In the genomic region with DNA sequence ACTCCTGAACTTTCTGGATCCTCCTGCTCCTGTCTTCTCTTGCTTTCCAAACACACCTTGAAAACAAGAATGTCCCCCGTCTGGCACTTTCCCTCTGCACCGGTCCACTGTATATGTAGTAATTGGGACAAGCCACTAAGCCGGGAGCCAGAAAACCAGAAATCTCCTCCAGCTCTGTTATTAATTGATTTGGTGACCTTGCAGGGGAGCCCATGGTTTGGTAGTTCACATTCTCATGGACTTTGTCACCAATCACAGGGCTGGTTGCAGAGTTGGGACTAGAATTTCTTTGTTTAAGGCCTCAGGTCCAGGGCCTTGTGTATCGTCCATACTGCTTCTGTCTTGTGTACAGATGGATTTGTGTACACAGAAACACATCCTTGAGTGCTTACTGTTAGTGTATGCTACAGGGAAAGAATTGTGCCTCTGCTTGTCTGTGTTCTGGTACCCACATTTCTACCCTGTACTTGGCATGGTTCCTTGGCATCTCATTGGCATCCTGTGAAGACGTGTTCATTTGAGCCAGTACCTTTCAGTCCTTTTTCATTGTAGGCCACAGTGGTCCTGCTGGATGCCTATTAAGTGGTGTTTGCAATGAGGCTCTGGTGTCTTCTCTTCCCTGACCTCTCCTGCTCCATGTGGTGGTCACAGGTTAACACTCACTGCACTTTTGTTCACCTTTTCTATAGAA, we compare ENCODE assay signal across 10 mouse cellular contexts. TPM values are rescaled to one million over a fixed set of nuclear protein-coding genes. Genes with fewer than 3 reads are reported as not detected.
DNase-seq lines count a peak whose midpoint lies in the region; ATAC-seq lines count a peak whose summit lies in the region.
"Had no signal": no experiment of that assay in that cellular context is flagged by ENCODE, and none has a peak within 500 bp of the region (broad histone marks: within the 10 kb centered on the region; RNA-seq: fewer than 3 reads in every experiment).

No protein-coding gene starts in this region.

- H3K9ac ChIP-seq in hindbrain, embryonic 14.5 days: no peak overlapping the region
- no peak overlapping the region for H3K9ac ChIP-seq in hindbrain, embryonic 16.5 days (ENCODE audit: low read depth, low read length)
- no peak overlapping the region for H3K9ac ChIP-seq in embryonic facial prominence, embryonic 12.5 days
- H3K9ac ChIP-seq in liver, embryonic 16.5 days (ENCODE audit: low read depth, low read length): no peak overlapping the region
- H3K9ac ChIP-seq: midbrain, embryonic 12.5 days had no signal

- no peak for ATAC-seq in hindbrain, embryonic 14.5 days (ENCODE audit: low FRiP score)
- ATAC-seq in hindbrain, embryonic 16.5 days: no peak
- no peak for ATAC-seq in embryonic facial prominence, embryonic 12.5 days (ENCODE audit: insufficient number of reproducible peaks, insufficient read depth, low FRiP score, low TSS enrichment)
- peak; percentile 7; the same call in 1 of the 2 replicates for ATAC-seq in liver, embryonic 16.5 days (ENCODE audit: low read depth)

- H3K27me3 ChIP-seq in hindbrain, embryonic 14.5 days (ENCODE audit: control insufficient read depth, insufficient read depth, low read length): peaks cover 6% of the 10 kb centered on the region
- H3K27me3 ChIP-seq in hindbrain, embryonic 16.5 days (replicated peaks; ENCODE audit: control insufficient read depth, insufficient read depth, low read length): peaks cover 2% of the 10 kb centered on the region; the same call in 1 of the 2 replicates
- H3K27me3 ChIP-seq in embryonic facial prominence, embryonic 12.5 days: no peaks in the 10 kb centered on the region
- H3K27me3 ChIP-seq in liver, embryonic 16.5 days (ENCODE audit: control insufficient read depth, insufficient read depth, low read depth, low read length): no peaks in the 10 kb centered on the region

- no peaks in the 10 kb centered on the region; the same call in none of the 2 replicates for H3K4me1 ChIP-seq in hindbrain, embryonic 14.5 days (replicated peaks; ENCODE audit: control insufficient read depth, insufficient read depth, low read length)
- peaks cover 14% of the 10 kb centered on the region; the same call in 1 of the 2 replicates for H3K4me1 ChIP-seq in hindbrain, embryonic 16.5 days (ENCODE audit: control insufficient read depth, insufficient read depth, low read depth, low read length)
- H3K4me1 ChIP-seq in embryonic facial prominence, embryonic 12.5 days: peaks cover 55% of the 10 kb centered on the region
- H3K4me1 ChIP-seq in liver, embryonic 16.5 days (ENCODE audit: control insufficient read depth, low read depth, low read length): peaks cover 57% of the 10 kb centered on the region

- no peak overlapping the region for H3K4me3 ChIP-seq in hindbrain, embryonic 14.5 days (replicated peaks; ENCODE audit: low read length)
- H3K4me3 ChIP-seq in hindbrain, embryonic 16.5 days (ENCODE audit: low read length): no peak overlapping the region
- no peak overlapping the region for H3K4me3 ChIP-seq in embryonic facial prominence, embryonic 12.5 days
- peak overlapping the region; percentile 13; the same call in 1 of the 2 replicates for H3K4me3 ChIP-seq in liver, embryonic 16.5 days (ENCODE audit: low read depth, low read length)
- H3K4me3 ChIP-seq: midbrain, embryonic 12.5 days had no signal

- H3K9me3 ChIP-seq in hindbrain, embryonic 14.5 days (ENCODE audit: control insufficient read depth, low read length): no peaks in the 10 kb centered on the region
- H3K9me3 ChIP-seq in hindbrain, embryonic 16.5 days (ENCODE audit: control insufficient read depth, low read length): no peaks in the 10 kb centered on the region
- H3K9me3 ChIP-seq in embryonic facial prominence, embryonic 12.5 days: no peaks in the 10 kb centered on the region
- no peaks in the 10 kb centered on the region for H3K9me3 ChIP-seq in liver, embryonic 16.5 days (replicated peaks; ENCODE audit: control insufficient read depth, low read length)
- H3K9me3 ChIP-seq: midbrain, embryonic 12.5 days had no signal

- 0 out of 2 replicates have a peak overlapping the region, but pooled peaks have one; percentile 3 for H3K4me2 ChIP-seq in hindbrain, embryonic 14.5 days (replicated peaks)
- no peak overlapping the region; the same call in 1 of the 2 replicates for H3K4me2 ChIP-seq in hindbrain, embryonic 16.5 days (ENCODE audit: low read length)
- H3K4me2 ChIP-seq in embryonic facial prominence, embryonic 12.5 days (replicated peaks): peak overlapping the region; percentile 58
- H3K4me2 ChIP-seq in liver, embryonic 16.5 days (ENCODE audit: low read depth, low read length): peak overlapping the region; percentile 32
- H3K4me2 ChIP-seq: midbrain, embryonic 12.5 days had no signal

- no peak overlapping the region for H3K27ac ChIP-seq in hindbrain, embryonic 14.5 days
- H3K27ac ChIP-seq in hindbrain, embryonic 16.5 days (ENCODE audit: low read depth, low read length): no peak overlapping the region
- no peak overlapping the region for H3K27ac ChIP-seq in embryonic facial prominence, embryonic 12.5 days
- H3K27ac ChIP-seq in liver, embryonic 16.5 days (ENCODE audit: low read length): peak overlapping the region; percentile 64
- H3K27ac ChIP-seq: midbrain, embryonic 12.5 days had no signal

- H3K36me3 ChIP-seq in hindbrain, embryonic 14.5 days (replicated peaks; ENCODE audit: control insufficient read depth, insufficient read depth): no peaks in the 10 kb centered on the region
- H3K36me3 ChIP-seq in hindbrain, embryonic 16.5 days (ENCODE audit: control insufficient read depth, insufficient read depth, low read length): no peaks in the 10 kb centered on the region
- H3K36me3 ChIP-seq in embryonic facial prominence, embryonic 12.5 days: no peaks in the 10 kb centered on the region
- no peaks in the 10 kb centered on the region for H3K36me3 ChIP-seq in liver, embryonic 16.5 days (ENCODE audit: control insufficient read depth, insufficient read depth)
- H3K36me3 ChIP-seq: midbrain, embryonic 12.5 days had no signal

- WGBS in hindbrain, embryonic 14.5 days: 79% methylated on average over 5 of the region's 5 CpGs
- WGBS in hindbrain, embryonic 16.5 days: 67% methylated on average over 5 of the region's 5 CpGs
- WGBS in embryonic facial prominence, embryonic 12.5 days: 47% methylated on average over 5 of the region's 5 CpGs
- WGBS in liver, embryonic 16.5 days (ENCODE audit: insufficient replicate concordance): 65% methylated on average over 5 of the region's 5 CpGs

- no peak for DNase-seq in hindbrain, embryonic 14.5 days (ENCODE audit: low spot score)
- peak; percentile 84 for DNase-seq in kidney, adult 9 months
- DNase-seq in layer of hippocampus, postnatal 36 days: no peak
- no peak for DNase-seq in right cerebral cortex, adult 2 months (ENCODE audit: low spot score in 2 of 2)
- no peak for DNase-seq in natural killer cell, adult 2 months (ENCODE audit: low spot score in 2 of 2)
- DNase-seq: right cerebral cortex, postnatal 14 days had no signal

RNA-seq across cellular contexts. Expression of a gene that starts 3.7 kb away (rescaled TPM):
- polyA plus RNA-seq in hindbrain, embryonic 14.5 days (2014; fragmentation: Nextera tagmentation; extraction: Ambion mirVana): 14.8 and 15.2 TPM in 2 replicates
- 7.6 and 12.1 TPM in 2 replicates for polyA plus RNA-seq in hindbrain, embryonic 16.5 days (2015; fragmentation: Nextera tagmentation; extraction: Ambion mirVana)
- 38.8 and 42.1 TPM in 2 replicates for polyA plus RNA-seq in embryonic facial prominence, embryonic 12.5 days (2016; fragmentation: Nextera tagmentation; extraction: Ambion mirVana)
- polyA plus RNA-seq in liver, embryonic 16.5 days (2015; fragmentation: Nextera tagmentation; extraction: Ambion mirVana): 7.2 and 7.9 TPM in 2 replicates
- total RNA-seq in layer of hippocampus, postnatal 36 days (2021): 10 to 100 TPM; 23.2 to 24.6 TPM
